Mouse (Mus musculus): ENCODE results near the gene Lrrc4. TPM values are rescaled to one million over a fixed set of nuclear protein-coding genes. Genes with fewer than 3 reads are reported as not detected.

Lrrc4 gene
- polyA plus RNA-seq, 2 experiments from 2014 or later: 0.37 to 0.42 TPM

- ATAC-seq: no peak
Measured at GRCm38 (mm10) chr6:28720391-28721171, 111.0 kb downstream of the Lrrc4 start.

GRCm38 (mm10) chr6:28717845-28718237 lies 113.7 kb downstream of the Lrrc4 start:
- ATAC-seq: no peak

- no peak for ATAC-seq
Measured at GRCm38 (mm10) chr6:28717203-28717844, 114.2 kb downstream of the Lrrc4 start.

- no peak for ATAC-seq
Measured at GRCm38 (mm10) chr6:28710035-28710434, 121.5 kb downstream of the Lrrc4 start.

GRCm38 (mm10) chr6:28706976-28707592 lies 124.5 kb downstream of the Lrrc4 start:
- no peak for ATAC-seq

- ATAC-seq: no peak
Measured at GRCm38 (mm10) chr6:28706108-28706975, 125.2 kb downstream of the Lrrc4 start.

- no peak for ATAC-seq
Measured at GRCm38 (mm10) chr6:28705384-28706107, 126.0 kb downstream of the Lrrc4 start.

GRCm38 (mm10) chr6:28704612-28705011 lies 126.9 kb downstream of the Lrrc4 start:
- ATAC-seq: no peak

GRCm38 (mm10) chr6:28697214-28697613 lies 134.3 kb downstream of the Lrrc4 start:
- no peak for ATAC-seq

GRCm38 (mm10) chr6:28692659-28693058 lies 138.9 kb downstream of the Lrrc4 start:
- no peak for ATAC-seq

- no peak for ATAC-seq
Measured at GRCm38 (mm10) chr6:28687776-28688175, 143.8 kb downstream of the Lrrc4 start.

GRCm38 (mm10) chr6:28685745-28686144 lies 145.8 kb downstream of the Lrrc4 start:
- no peak for ATAC-seq

GRCm38 (mm10) chr6:28685052-28685451 lies 146.5 kb downstream of the Lrrc4 start:
- ATAC-seq: no peak

GRCm38 (mm10) chr6:28681521-28682457 lies 149.8 kb downstream of the Lrrc4 start:
- no peak for ATAC-seq

GRCm38 (mm10) chr6:28680537-28680936 lies 151.0 kb downstream of the Lrrc4 start:
- no peak for ATAC-seq

GRCm38 (mm10) chr6:28678896-28679295 lies 152.7 kb downstream of the Lrrc4 start:
- no peak for ATAC-seq

GRCm38 (mm10) chr6:28674686-28675085 lies 156.9 kb downstream of the Lrrc4 start:
- ATAC-seq: no peak

GRCm38 (mm10) chr6:28672388-28672787 lies 159.2 kb downstream of the Lrrc4 start:
- ATAC-seq: no peak

- ATAC-seq: no peak
Measured at GRCm38 (mm10) chr6:28669251-28669650, 162.3 kb downstream of the Lrrc4 start.

- ATAC-seq: no peak
Measured at GRCm38 (mm10) chr6:28667586-28667985, 164.0 kb downstream of the Lrrc4 start.

- no peak for ATAC-seq
Measured at GRCm38 (mm10) chr6:28664716-28665115, 166.8 kb downstream of the Lrrc4 start.
